In genomic region chr10:92615684-92616379, GRCm38 (mm10) we compare ENCODE assay signal across 18 mouse cellular contexts.
"Had no signal": no experiment of that assay in that cellular context is flagged by ENCODE, and none has a peak within 500 bp of the region (broad histone marks: within the 10 kb centered on the region; RNA-seq: fewer than 3 reads in every experiment).

No protein-coding gene starts in this region.

- DNase-seq: lung, adult 18-20 months; lung, embryonic 14.5 days; lung, postnatal 10 days; lung, postnatal 4 days; retina, postnatal 1 day; right cerebral cortex, adult 18-20 months; right cerebral cortex, postnatal 25 days; right cerebral cortex, postnatal 4 days; spleen, adult 18-20 months; thymus, adult 18-20 months; thymus, postnatal 14 days; thymus, postnatal 36 days had no signal

- H3K36me3 ChIP-seq: midbrain, embryonic 10.5 days; midbrain, embryonic 13.5 days; neural tube, embryonic 13.5 days; neural tube, embryonic 15.5 days had no signal

- H3K9me3 ChIP-seq: midbrain, embryonic 10.5 days; midbrain, embryonic 13.5 days; neural tube, embryonic 13.5 days; neural tube, embryonic 15.5 days had no signal

- H3K27ac ChIP-seq: midbrain, embryonic 10.5 days; midbrain, embryonic 13.5 days; neural tube, embryonic 13.5 days; neural tube, embryonic 15.5 days had no signal

- H3K9ac ChIP-seq: lung, embryonic 14.5 days; midbrain, embryonic 13.5 days; neural tube, embryonic 13.5 days; neural tube, embryonic 15.5 days had no signal

- H3K4me1 ChIP-seq: midbrain, embryonic 13.5 days; neural tube, embryonic 13.5 days; neural tube, embryonic 15.5 days had no signal

- H3K4me2 ChIP-seq: lung, embryonic 14.5 days; midbrain, embryonic 13.5 days; neural tube, embryonic 13.5 days; neural tube, embryonic 15.5 days had no signal

- H3K4me3 ChIP-seq: midbrain, embryonic 10.5 days; midbrain, embryonic 13.5 days; myocyte; neural tube, embryonic 13.5 days; neural tube, embryonic 15.5 days had no signal

- H3K27me3 ChIP-seq: midbrain, embryonic 13.5 days; neural tube, embryonic 13.5 days; neural tube, embryonic 15.5 days had no signal

- ATAC-seq: midbrain, embryonic 13.5 days; midbrain, embryonic 16.5 days had no signal
